Mouse (Mus musculus) hindbrain, embryonic 16.5 days (tissue): ENCODE measurements at regions not wholly inside any gene's neighbourhood (a gene's known extent, or its start where the extent isn't known, plus 50 kb on each side); places are given as distances from the start of the nearest gene placed in this dataset.
A peak's percentile ranks its signal among the peaks of the same experiment; 100 is the strongest.

Experiments used
- ATAC-seq: fragments of 200-750 bp; cut with Nextera tagmentation; 2 replicates; pipeline ENCODE4 v1.8.0; 2017; ENCODE audit warnings: moderate TSS enrichment, moderate library complexity
- H3K27ac ChIP-seq: fragments of 300-500 bp; sonication (generic); 2 replicates; pipeline ENCODE4 v1.5.1; 2014; ENCODE audit warnings: low read depth, mild to moderate bottlenecking, control low read depth, low read length, moderate library complexity
- H3K27me3 ChIP-seq: fragments of 300-500 bp; sonication (generic); replicated peaks from 2 replicates; pipeline ENCODE4 v1.6.1; 2014; ENCODE audit warnings: low read length; ENCODE audit not compliant: control insufficient read depth, insufficient read depth
- H3K36me3 ChIP-seq: fragments of 300-500 bp; sonication (generic); 2 replicates; pipeline ENCODE4 v1.6.1; 2014; ENCODE audit warnings: mild to moderate bottlenecking, low read length, moderate library complexity, mixed read lengths; ENCODE audit not compliant: control insufficient read depth, insufficient read depth
- H3K4me1 ChIP-seq: fragments of 300-500 bp; sonication (generic); 2 replicates; pipeline ENCODE4 v1.6.1; 2014; ENCODE audit warnings: low read depth, low read length; ENCODE audit not compliant: control insufficient read depth, insufficient read depth
- H3K4me2 ChIP-seq: fragments of 300-500 bp; sonication (generic); 2 replicates; pipeline ENCODE4 v1.6.1; 2014; ENCODE audit warnings: mild to moderate bottlenecking, low read length, control low read depth, moderate library complexity
- H3K4me3 ChIP-seq: fragments of 300-500 bp; sonication (generic); 2 replicates; pipeline ENCODE4 v1.5.1; 2014; ENCODE audit warnings: mild to moderate bottlenecking, low read length, control low read depth, moderate library complexity
- H3K9ac ChIP-seq: fragments of 300-500 bp; sonication (generic); 2 replicates; pipeline ENCODE4 v1.6.1; 2014; ENCODE audit warnings: low read depth, mild to moderate bottlenecking, control low read depth, low read length, moderate library complexity
- H3K9me3 ChIP-seq: fragments of 300-500 bp; sonication (generic); 2 replicates; pipeline ENCODE4 v1.6.1; 2014; ENCODE audit warnings: mild to moderate bottlenecking, low read length, moderate library complexity; ENCODE audit not compliant: control insufficient read depth
- WGBS: fragments of 180-500 bp; shearing (Covaris S2); extraction: QIAGEN DNeasy Blood & Tissue Kit; methylation state at CpG from one replicate; pipeline ENCODE4 v1.1.7; 2014; 5-methylcytosine and 5-hydroxymethylcytosine counted together

- H3K4me1 ChIP-seq = no peaks in the 10 kb centered on the region
- 41% methylated on average over 5 of the region's 5 CpGs for WGBS
- H3K4me2 ChIP-seq = no peak overlapping the region
- no peaks in the 10 kb centered on the region for H3K27me3 ChIP-seq
- no peak overlapping the region for H3K9ac ChIP-seq
- ATAC-seq = peak; percentile 81; the same call in 1 of the 2 replicates
- H3K4me3 ChIP-seq = no peak overlapping the region
- H3K9me3 ChIP-seq = peaks cover 5% of the 10 kb centered on the region
- no peak overlapping the region for H3K27ac ChIP-seq
- H3K36me3 ChIP-seq = no peaks in the 10 kb centered on the region
Measured at GRCm38 (mm10) chr8:96174996-96175395, 286.6 kb upstream of the Got2 start.

- 94% methylated on average over 8 of the region's 8 CpGs for WGBS
- Histone ChIP-seq H3K27me3 (no peaks in the 10 kb centered on the region), H3K4me3 (no peak overlapping the region), H3K4me1 (no peaks in the 10 kb centered on the region), H3K9me3 (peaks cover 1% of the 10 kb centered on the region; the same call in 1 of the 2 replicates), H3K27ac (no peak overlapping the region), H3K36me3 (no peaks in the 10 kb centered on the region), H3K4me2 (no peak overlapping the region), H3K9ac (no peak overlapping the region)
- ATAC-seq = no peak
Measured at GRCm38 (mm10) chr8:96164933-96165332, 276.6 kb upstream of the Got2 start.

GRCm38 (mm10) chr8:96159899-96160298 is 271.6 kb upstream of the Got2 start:
- H3K4me2 ChIP-seq = no peak overlapping the region
- no peaks in the 10 kb centered on the region for H3K4me1 ChIP-seq
- H3K27ac ChIP-seq = no peak overlapping the region
- H3K36me3 ChIP-seq = no peaks in the 10 kb centered on the region
- no peak overlapping the region for H3K9ac ChIP-seq
- no peak overlapping the region for H3K4me3 ChIP-seq
- 29% methylated on average over 6 of the region's 6 CpGs for WGBS
- no peaks in the 10 kb centered on the region for H3K27me3 ChIP-seq
- ATAC-seq = no peak
- H3K9me3 ChIP-seq = no peaks in the 10 kb centered on the region

GRCm38 (mm10) chr8:96152496-96153250 is 264.3 kb upstream of the Got2 start:
- WGBS = 44% methylated on average over 12 of the region's 12 CpGs
- Histone ChIP-seq H3K27me3 (no peaks in the 10 kb centered on the region), H3K27ac (no peak overlapping the region)

GRCm38 (mm10) chr8:96152056-96152455 is 263.7 kb upstream of the Got2 start:
- no peaks in the 10 kb centered on the region for H3K36me3 ChIP-seq
- no peak overlapping the region for H3K9ac ChIP-seq
- H3K4me1 ChIP-seq = no peaks in the 10 kb centered on the region
- no peaks in the 10 kb centered on the region for H3K9me3 ChIP-seq
- WGBS = 81% methylated on average over 10 of the region's 10 CpGs
- H3K4me3 ChIP-seq = no peak overlapping the region
- H3K27ac ChIP-seq = no peak overlapping the region
- no peak for ATAC-seq
- no peaks in the 10 kb centered on the region for H3K27me3 ChIP-seq
- H3K4me2 ChIP-seq = no peak overlapping the region

More at GRCm38 (mm10) chr8:96152496-96153250, 264.3 kb upstream of the Got2 start:
- ATAC-seq = no peak
- Histone ChIP-seq H3K9ac (no peak overlapping the region), H3K4me2 (no peak overlapping the region), H3K4me3 (no peak overlapping the region), H3K4me1 (no peaks in the 10 kb centered on the region), H3K9me3 (no peaks in the 10 kb centered on the region), H3K36me3 (no peaks in the 10 kb centered on the region)

- ATAC-seq = no peak
- 87% methylated on average over 16 of the region's 16 CpGs for WGBS
Measured at GRCm38 (mm10) chr8:96151065-96151472, 262.7 kb upstream of the Got2 start.

GRCm38 (mm10) chr8:96132183-96132582 is 243.8 kb upstream of the Got2 start:
- Histone ChIP-seq H3K9ac (no peak overlapping the region), H3K9me3 (no peaks in the 10 kb centered on the region), H3K4me3 (no peak overlapping the region), H3K4me1 (no peaks in the 10 kb centered on the region), H3K36me3 (no peaks in the 10 kb centered on the region), H3K27me3 (no peaks in the 10 kb centered on the region), H3K27ac (no peak overlapping the region), H3K4me2 (no peak overlapping the region)
- 17% methylated on average over 5 of the region's 5 CpGs for WGBS
- ATAC-seq = peak; percentile 48; the same call in 1 of the 2 replicates

More at GRCm38 (mm10) chr8:96151065-96151472, 262.7 kb upstream of the Got2 start:
- no peak overlapping the region for H3K27ac ChIP-seq
- H3K9me3 ChIP-seq = no peaks in the 10 kb centered on the region
- no peaks in the 10 kb centered on the region for H3K27me3 ChIP-seq
- no peak overlapping the region for H3K9ac ChIP-seq
- no peaks in the 10 kb centered on the region for H3K36me3 ChIP-seq
- no peak overlapping the region for H3K4me3 ChIP-seq
- no peaks in the 10 kb centered on the region for H3K4me1 ChIP-seq
- H3K4me2 ChIP-seq = no peak overlapping the region

- H3K4me2 ChIP-seq = no peak overlapping the region
- WGBS = 78% methylated on average over 2 of the region's 2 CpGs
- no peak overlapping the region for H3K9ac ChIP-seq
- no peaks in the 10 kb centered on the region for H3K4me1 ChIP-seq
- H3K36me3 ChIP-seq = no peaks in the 10 kb centered on the region
- H3K27me3 ChIP-seq = no peaks in the 10 kb centered on the region
- no peak overlapping the region for H3K4me3 ChIP-seq
- H3K27ac ChIP-seq = no peak overlapping the region
- ATAC-seq = no peak
- H3K9me3 ChIP-seq = no peaks in the 10 kb centered on the region
Measured at GRCm38 (mm10) chr8:96128329-96128728, 240.0 kb upstream of the Got2 start.

- no peaks in the 10 kb centered on the region for H3K27me3 ChIP-seq
- ATAC-seq = no peak
- H3K36me3 ChIP-seq = no peaks in the 10 kb centered on the region
- H3K9ac ChIP-seq = no peak overlapping the region
- H3K27ac ChIP-seq = no peak overlapping the region
- H3K4me3 ChIP-seq = no peak overlapping the region
- H3K4me1 ChIP-seq = no peaks in the 10 kb centered on the region
- WGBS = 73% methylated on average over 5 of the region's 5 CpGs
- no peak overlapping the region for H3K4me2 ChIP-seq
- H3K9me3 ChIP-seq = no peaks in the 10 kb centered on the region
Measured at GRCm38 (mm10) chr8:96100817-96101216, 212.5 kb upstream of the Got2 start.
